16 mouse cellular contexts compared by ENCODE assay signal in genomic region chr7:43553153-43553552, GRCm38 (mm10). TPM values are rescaled to one million over a fixed set of nuclear protein-coding genes. Genes with fewer than 3 reads are reported as not detected.
A peak's percentile ranks its signal among the peaks of the same experiment; 100 is the strongest.
DNase-seq lines count a peak whose midpoint lies in the region; ATAC-seq lines count a peak whose summit lies in the region.
"Had no signal": no experiment of that assay in that cellular context is flagged by ENCODE, and none has a peak within 500 bp of the region (broad histone marks: within the 10 kb centered on the region; RNA-seq: fewer than 3 reads in every experiment).

No protein-coding gene starts in this region.

- peaks cover 10% of the 10 kb centered on the region for H3K27me3 ChIP-seq in megakaryocyte, embryonic 14.5 days (replicated peaks)
- no peaks in the 10 kb centered on the region for H3K27me3 ChIP-seq in forebrain, embryonic 16.5 days (replicated peaks; ENCODE audit: control insufficient read depth, insufficient read depth, low read length)
- H3K27me3 ChIP-seq: intestine, embryonic 15.5 days had no signal

- H3K4me2 ChIP-seq in forebrain, embryonic 16.5 days (ENCODE audit: low read length), result no peak overlapping the region
- H3K4me2 ChIP-seq: intestine, embryonic 15.5 days had no signal

- H3K9me3 ChIP-seq in megakaryocyte, embryonic 14.5 days, result no peaks in the 10 kb centered on the region
- H3K9me3 ChIP-seq in forebrain, embryonic 16.5 days (ENCODE audit: control insufficient read depth, low read length), result no peaks in the 10 kb centered on the region
- H3K9me3 ChIP-seq: intestine, embryonic 15.5 days; midbrain, embryonic 10.5 days had no signal

- 89% methylated on average over 4 of the region's 4 CpGs for WGBS in forebrain, embryonic 16.5 days

- DNase-seq in layer of hippocampus, adult 11-12 months (ENCODE audit: low spot score), result peak; percentile 40
- DNase-seq in layer of hippocampus, postnatal 25 days (ENCODE audit: extremely low spot score in 1 of 2, low spot score in 1 of 2), result no peak
- DNase-seq in B cell, adult 2 months, result peak; percentile 53 to 60
- DNase-seq in right cerebral cortex, postnatal 25 days, result no peak
- no peak for DNase-seq in T-cell, adult 2 months (ENCODE audit: low spot score)
- DNase-seq: cerebellum, postnatal 25 days; left cerebral cortex, postnatal 4 days had no signal

- 0 out of 2 replicates have a peak overlapping the region, but pooled peaks have one; percentile 14 for H3K27ac ChIP-seq in brown adipose tissue, adult 24 weeks (replicated peaks; ENCODE audit: low read depth, low read length)
- no peak overlapping the region for H3K27ac ChIP-seq in forebrain, embryonic 16.5 days (ENCODE audit: low read length)
- H3K27ac ChIP-seq: intestine, embryonic 15.5 days; midbrain, embryonic 10.5 days; stomach, postnatal 0 days had no signal

- H3K4me1 ChIP-seq in brown adipose tissue, adult 24 weeks (ENCODE audit: control insufficient read depth, insufficient read depth, insufficient read length, low read length), result peaks cover 3% of the 10 kb centered on the region; the same call in 1 of the 2 replicates
- H3K4me1 ChIP-seq in megakaryocyte, embryonic 14.5 days, result peaks cover 33% of the 10 kb centered on the region
- H3K4me1 ChIP-seq in forebrain, embryonic 16.5 days (replicated peaks; ENCODE audit: control insufficient read depth, insufficient read depth, low read length), result no peaks in the 10 kb centered on the region
- H3K4me1 ChIP-seq: intestine, embryonic 15.5 days; midbrain, embryonic 10.5 days had no signal

- H3K36me3 ChIP-seq in megakaryocyte, embryonic 14.5 days (replicated peaks; ENCODE audit: low read length), result no peaks in the 10 kb centered on the region
- H3K36me3 ChIP-seq in forebrain, embryonic 16.5 days (ENCODE audit: control insufficient read depth, insufficient read depth), result no peaks in the 10 kb centered on the region
- H3K36me3 ChIP-seq: intestine, embryonic 15.5 days; midbrain, embryonic 10.5 days had no signal

- ATAC-seq in forebrain, embryonic 16.5 days, result no peak
- ATAC-seq: intestine, embryonic 15.5 days had no signal

- no peak overlapping the region for H3K4me3 ChIP-seq in brown adipose tissue, adult 24 weeks (ENCODE audit: insufficient read depth, low read depth, low read length)
- peak overlapping the region; percentile 20 for H3K4me3 ChIP-seq in megakaryocyte, embryonic 14.5 days (replicated peaks)
- no peak overlapping the region for H3K4me3 ChIP-seq in forebrain, embryonic 16.5 days (replicated peaks; ENCODE audit: low read length)
- H3K4me3 ChIP-seq: intestine, embryonic 15.5 days; midbrain, embryonic 10.5 days had no signal

- H3K9ac ChIP-seq in forebrain, embryonic 16.5 days (replicated peaks; ENCODE audit: low read depth, low read length), result no peak overlapping the region
- H3K9ac ChIP-seq: intestine, embryonic 15.5 days had no signal

RNA-seq across cellular contexts. Expression of gene Zfp658, which starts 8.9 kb away (rescaled TPM):
- total RNA-seq in layer of hippocampus, postnatal 25 days (2021), result 1 to 10 TPM; 5.2 to 6.1 TPM
- 0.79 and 0.88 TPM in 2 replicates for polyA plus RNA-seq in brown adipose tissue, adult 24 weeks (2012; ENCODE audit: insufficient read depth, insufficient read length, missing spikeins)
- polyA plus RNA-seq in megakaryocyte, embryonic 14.5 days (2012; ENCODE audit: insufficient read depth, low replicate concordance), result not detected in 2 replicates
- 12.5 TPM in 2 replicates for polyA plus RNA-seq in forebrain, embryonic 16.5 days (2015; fragmentation: Nextera tagmentation; extraction: Ambion mirVana)

RNA-seq across cellular contexts. Expression of gene Cd33, which starts 8.9 kb away (rescaled TPM):
- 1 to 10 TPM; 3.2 to 5.7 TPM for total RNA-seq in layer of hippocampus, postnatal 25 days (2021)
- polyA plus RNA-seq in brown adipose tissue, adult 24 weeks (2012; ENCODE audit: insufficient read depth, insufficient read length, missing spikeins), result 1.4 and 5.5 TPM in 2 replicates
- 0.35 TPM in 1 of 2 replicates, not detected in the other for polyA plus RNA-seq in megakaryocyte, embryonic 14.5 days (2012; ENCODE audit: insufficient read depth, low replicate concordance)
- 0.92 and 1.9 TPM in 2 replicates for polyA plus RNA-seq in forebrain, embryonic 16.5 days (2015; fragmentation: Nextera tagmentation; extraction: Ambion mirVana)

RNA-seq across cellular contexts. Expression of gene Zfp719, which starts 26.3 kb away (rescaled TPM):
- total RNA-seq in layer of hippocampus, postnatal 25 days (2021), result 10 to 100 TPM; 21.6 to 25.3 TPM
- polyA plus RNA-seq in brown adipose tissue, adult 24 weeks (2012; ENCODE audit: insufficient read depth, insufficient read length, missing spikeins), result 2.9 and 4.4 TPM in 2 replicates
- polyA plus RNA-seq in megakaryocyte, embryonic 14.5 days (2012; ENCODE audit: insufficient read depth, low replicate concordance), result 0.62 TPM in 1 of 2 replicates, not detected in the other
- 18.5 and 20.9 TPM in 2 replicates for polyA plus RNA-seq in forebrain, embryonic 16.5 days (2015; fragmentation: Nextera tagmentation; extraction: Ambion mirVana)

RNA-seq across cellular contexts. Expression of gene 4931406B18Rik, which starts 47.4 kb away (rescaled TPM):
- total RNA-seq in layer of hippocampus, postnatal 25 days (2021), result not detected
- polyA plus RNA-seq in brown adipose tissue, adult 24 weeks (2012; ENCODE audit: insufficient read depth, insufficient read length, missing spikeins), result not detected in 2 replicates
- polyA plus RNA-seq in megakaryocyte, embryonic 14.5 days (2012; ENCODE audit: insufficient read depth, low replicate concordance), result not detected in 2 replicates
- polyA plus RNA-seq in forebrain, embryonic 16.5 days (2015; fragmentation: Nextera tagmentation; extraction: Ambion mirVana), result not detected in 2 replicates
- total RNA-seq: heart, postnatal 14 days; left cerebral cortex, postnatal 4 days had no signal
- polyA plus RNA-seq: intestine, embryonic 15.5 days; large intestine, adult 2 months; midbrain, embryonic 10.5 days; neural tube, embryonic 11.5 days; stomach, postnatal 0 days had no signal

RNA-seq across cellular contexts. Expression of gene Zfp819, which starts 53.8 kb away (rescaled TPM):
- under 1 TPM in 1 of 2 experiments, not detected in 1; 0.20 TPM for total RNA-seq in layer of hippocampus, postnatal 25 days (2021)
- not detected in 2 replicates for polyA plus RNA-seq in brown adipose tissue, adult 24 weeks (2012; ENCODE audit: insufficient read depth, insufficient read length, missing spikeins)
- polyA plus RNA-seq in megakaryocyte, embryonic 14.5 days (2012; ENCODE audit: insufficient read depth, low replicate concordance), result not detected in 2 replicates
- 0.23 and 0.26 TPM in 2 replicates for polyA plus RNA-seq in forebrain, embryonic 16.5 days (2015; fragmentation: Nextera tagmentation; extraction: Ambion mirVana)
- total RNA-seq: heart, postnatal 14 days had no signal
- polyA plus RNA-seq: large intestine, adult 2 months; stomach, postnatal 0 days had no signal

Comparison
In these comparisons a context has a peak if more than half of its experiments do, and no peak if none do; other contexts are left out.
1. DNase-seq: peak in layer of hippocampus, adult 11-12 months (single experiment) and B cell, adult 2 months (2 of 2); none in layer of hippocampus, postnatal 25 days (0 of 2), right cerebral cortex, postnatal 25 days (single experiment) and T-cell, adult 2 months (single experiment).